Mouse (Mus musculus): ENCODE measurements around the gene Myg1. TPM values are rescaled to one million over a fixed set of nuclear protein-coding genes. Genes with fewer than 3 reads are reported as not detected.
A peak's percentile ranks its signal among the peaks of the same experiment; 100 is the strongest.

Gene Myg1
- polyA plus RNA-seq, 1 experiment = 97.0 TPM

GRCm38 (mm10) chr15:102369972-102370371 is 38.5 kb downstream of the Myg1 start:
- Histone ChIP-seq H3K79me2 (ENCODE audit: control insufficient read depth, insufficient read depth) (no peaks in the 10 kb centered on the region), H3ac (ENCODE audit: control insufficient read depth, insufficient read length) (no peak overlapping the region), H3K27me3 (ENCODE audit: control insufficient read depth, insufficient read depth, insufficient read length) (no peaks in the 10 kb centered on the region), H3K4me3 (no peak overlapping the region), H3K4me2 (ENCODE audit: low read depth) (peak overlapping the region; percentile 43), H3K36me3 (ENCODE audit: control insufficient read depth, insufficient read depth) (no peaks in the 10 kb centered on the region)
- TF ChIP-seq MAX (IDR thresholded peaks at IDR 0.05; ENCODE audit: low read depth) (no peak), CEBPB (IDR thresholded peaks at IDR 0.05; ENCODE audit: insufficient read depth, poor library complexity, severe bottlenecking) (no peak)

GRCm38 (mm10) chr15:102370727-102371126 is 39.2 kb downstream of the Myg1 start:
- H3ac ChIP-seq (ENCODE audit: control insufficient read depth, insufficient read length) = no peak overlapping the region
- H3K36me3 ChIP-seq (ENCODE audit: control insufficient read depth, insufficient read depth) = no peaks in the 10 kb centered on the region
- H3K79me2 ChIP-seq (ENCODE audit: control insufficient read depth, insufficient read depth) = no peaks in the 10 kb centered on the region
- no peak overlapping the region for H3K4me3 ChIP-seq
- no peak overlapping the region for H3K4me2 ChIP-seq (ENCODE audit: low read depth)
- no peaks in the 10 kb centered on the region for H3K27me3 ChIP-seq (ENCODE audit: control insufficient read depth, insufficient read depth, insufficient read length)
- TF ChIP-seq MAX (IDR thresholded peaks at IDR 0.05; ENCODE audit: low read depth) (no peak), POLR2AphosphoS2 (IDR thresholded peaks at IDR 0.05; ENCODE audit: insufficient read length, low read depth) (no peak), MYOG (IDR thresholded peaks at IDR 0.05; ENCODE audit: control insufficient read depth in 1 of 3, insufficient read depth in 1 of 3, insufficient read length in 2 of 3, low read depth in 2 of 3) (no peak), MYOD1 (IDR thresholded peaks at IDR 0.05; ENCODE audit: control insufficient read depth in 1 of 3, insufficient read length in 2 of 3, low read depth in 2 of 3) (no peak), SRF (IDR thresholded peaks at IDR 0.05; ENCODE audit: control insufficient read depth, insufficient read length, low read depth) (no peak), E2F4 (IDR thresholded peaks at IDR 0.05; ENCODE audit: insufficient read depth) (no peak), CEBPB (IDR thresholded peaks at IDR 0.05; ENCODE audit: insufficient read depth, poor library complexity, severe bottlenecking) (no peak), POLR2A (IDR thresholded peaks at IDR 0.05; ENCODE audit: insufficient read length, low read depth) (no peak), REST (IDR thresholded peaks at IDR 0.05; ENCODE audit: insufficient read depth, insufficient read length) (no peak), TCF3 (IDR thresholded peaks at IDR 0.05; ENCODE audit: insufficient read length, low read depth) (no peak), USF1 (IDR thresholded peaks at IDR 0.05; ENCODE audit: low read depth) (no peak), TCF12 (IDR thresholded peaks at IDR 0.05; ENCODE audit: insufficient read depth, poor library complexity, severe bottlenecking) (no peak)

- peak overlapping the region; percentile 29 for H3K4me3 ChIP-seq
- H3K36me3 ChIP-seq (ENCODE audit: control insufficient read depth, insufficient read depth) = no peaks in the 10 kb centered on the region
- H3K79me2 ChIP-seq (ENCODE audit: control insufficient read depth, insufficient read depth) = no peaks in the 10 kb centered on the region
- TF ChIP-seq MYOG (IDR thresholded peaks at IDR 0.05; ENCODE audit: control insufficient read depth in 1 of 3, insufficient read depth in 1 of 3, insufficient read length in 2 of 3, low read depth in 2 of 3) (peak in 2 of 3 experiments; percentile 85 to 87), E2F4 (IDR thresholded peaks at IDR 0.05; ENCODE audit: insufficient read depth) (no peak), POLR2A (IDR thresholded peaks at IDR 0.05; ENCODE audit: insufficient read length, low read depth) (peak; percentile 95), MYOD1 (IDR thresholded peaks at IDR 0.05; ENCODE audit: control insufficient read depth in 1 of 3, insufficient read length in 2 of 3, low read depth in 2 of 3) (peak in 2 of 3 experiments; percentile 67 to 93), SRF (IDR thresholded peaks at IDR 0.05; ENCODE audit: control insufficient read depth, insufficient read length, low read depth) (no peak), REST (IDR thresholded peaks at IDR 0.05; ENCODE audit: insufficient read depth, insufficient read length) (peak; percentile 2), MAX (IDR thresholded peaks at IDR 0.05; ENCODE audit: low read depth) (no peak), CEBPB (IDR thresholded peaks at IDR 0.05; ENCODE audit: insufficient read depth, poor library complexity, severe bottlenecking) (no peak), USF1 (IDR thresholded peaks at IDR 0.05; ENCODE audit: low read depth) (no peak), POLR2AphosphoS2 (IDR thresholded peaks at IDR 0.05; ENCODE audit: insufficient read length, low read depth) (peak; percentile 97), TCF3 (IDR thresholded peaks at IDR 0.05; ENCODE audit: insufficient read length, low read depth) (peak; percentile 33), TCF12 (IDR thresholded peaks at IDR 0.05; ENCODE audit: insufficient read depth, poor library complexity, severe bottlenecking) (no peak)
- no peaks in the 10 kb centered on the region for H3K27me3 ChIP-seq (ENCODE audit: control insufficient read depth, insufficient read depth, insufficient read length)
- H3ac ChIP-seq (ENCODE audit: control insufficient read depth, insufficient read length) = peak overlapping the region; percentile 12
- peak overlapping the region; percentile 89 for H3K4me2 ChIP-seq (ENCODE audit: low read depth)
Observed at GRCm38 (mm10) chr15:102376453-102377162, 45.1 kb downstream of the Myg1 start.

- peak overlapping the region; percentile 89 for H3K4me2 ChIP-seq (ENCODE audit: low read depth)
- peak overlapping the region; percentile 29 for H3K4me3 ChIP-seq
- no peaks in the 10 kb centered on the region for H3K36me3 ChIP-seq (ENCODE audit: control insufficient read depth, insufficient read depth)
- peak in 2 of 3 experiments; percentile 33 to 71 for TF ChIP-seq MYOG (IDR thresholded peaks at IDR 0.05; ENCODE audit: control insufficient read depth in 1 of 3, insufficient read depth in 1 of 3, insufficient read length in 2 of 3, low read depth in 2 of 3)
- TF ChIP-seq POLR2AphosphoS2 (IDR thresholded peaks at IDR 0.05; ENCODE audit: insufficient read length, low read depth) = no peak
- peak; percentile 1 for TF ChIP-seq TCF12 (IDR thresholded peaks at IDR 0.05; ENCODE audit: insufficient read depth, poor library complexity, severe bottlenecking)
- TF ChIP-seq MYOD1 (IDR thresholded peaks at IDR 0.05; ENCODE audit: control insufficient read depth in 1 of 3, insufficient read length in 2 of 3, low read depth in 2 of 3) = peak in 2 of 3 experiments; percentile 52 to 60
- no peak for TF ChIP-seq E2F4 (IDR thresholded peaks at IDR 0.05; ENCODE audit: insufficient read depth)
- no peak for TF ChIP-seq REST (IDR thresholded peaks at IDR 0.05; ENCODE audit: insufficient read depth, insufficient read length)
- H3ac ChIP-seq (ENCODE audit: control insufficient read depth, insufficient read length) = no peak overlapping the region
- no peaks in the 10 kb centered on the region for H3K79me2 ChIP-seq (ENCODE audit: control insufficient read depth, insufficient read depth)
- H3K27me3 ChIP-seq (ENCODE audit: control insufficient read depth, insufficient read depth, insufficient read length) = no peaks in the 10 kb centered on the region
Observed at GRCm38 (mm10) chr15:102377163-102377543, 45.6 kb downstream of the Myg1 start.

- Histone ChIP-seq H3K4me3 (peak overlapping the region; percentile 29), H3K36me3 (ENCODE audit: control insufficient read depth, insufficient read depth) (no peaks in the 10 kb centered on the region), H3K27me3 (ENCODE audit: control insufficient read depth, insufficient read depth, insufficient read length) (no peaks in the 10 kb centered on the region), H3K4me2 (ENCODE audit: low read depth) (peak overlapping the region; percentile 89), H3ac (ENCODE audit: control insufficient read depth, insufficient read length) (no peak overlapping the region), H3K79me2 (ENCODE audit: control insufficient read depth, insufficient read depth) (no peaks in the 10 kb centered on the region)
- TF ChIP-seq E2F4 (IDR thresholded peaks at IDR 0.05; ENCODE audit: insufficient read depth) = no peak
- no peak for TF ChIP-seq TCF3 (IDR thresholded peaks at IDR 0.05; ENCODE audit: insufficient read length, low read depth)
- peak in 2 of 3 experiments; percentile 37 to 43 for TF ChIP-seq MYOD1 (IDR thresholded peaks at IDR 0.05; ENCODE audit: control insufficient read depth in 1 of 3, insufficient read length in 2 of 3, low read depth in 2 of 3)
- no peak for TF ChIP-seq POLR2AphosphoS2 (IDR thresholded peaks at IDR 0.05; ENCODE audit: insufficient read length, low read depth)
- no peak for TF ChIP-seq SRF (IDR thresholded peaks at IDR 0.05; ENCODE audit: control insufficient read depth, insufficient read length, low read depth)
- no peak for TF ChIP-seq CEBPB (IDR thresholded peaks at IDR 0.05; ENCODE audit: insufficient read depth, poor library complexity, severe bottlenecking)
- no peak for TF ChIP-seq TCF12 (IDR thresholded peaks at IDR 0.05; ENCODE audit: insufficient read depth, poor library complexity, severe bottlenecking)
- TF ChIP-seq USF1 (IDR thresholded peaks at IDR 0.05; ENCODE audit: low read depth) = no peak
- TF ChIP-seq MYOG (IDR thresholded peaks at IDR 0.05; ENCODE audit: control insufficient read depth in 1 of 3, insufficient read depth in 1 of 3, insufficient read length in 2 of 3, low read depth in 2 of 3) = peak in 2 of 3 experiments; percentile 16 to 67
- peak; percentile 31 for TF ChIP-seq POLR2A (IDR thresholded peaks at IDR 0.05; ENCODE audit: insufficient read length, low read depth)
- TF ChIP-seq MAX (IDR thresholded peaks at IDR 0.05; ENCODE audit: low read depth) = no peak
- TF ChIP-seq REST (IDR thresholded peaks at IDR 0.05; ENCODE audit: insufficient read depth, insufficient read length) = no peak
Observed at GRCm38 (mm10) chr15:102377810-102378262, 46.3 kb downstream of the Myg1 start.

Data from myocyte (in vitro differentiated cells).